Mouse (Mus musculus) hindbrain, postnatal 0 days (tissue): ENCODE measurements around the gene Ddhd1. TPM values are rescaled to one million over a fixed set of nuclear protein-coding genes. Genes with fewer than 3 reads are reported as not detected.
A peak's percentile ranks its signal among the peaks of the same experiment; 100 is the strongest.

Experiments
- ATAC-seq: fragments of 200-750 bp; cut with Nextera tagmentation; 2 replicates; pipeline ENCODE4 v1.8.0; 2017; ENCODE audit warnings: mild to moderate bottlenecking, moderate TSS enrichment, moderate library complexity
- DNase-seq: peaks from one replicate; pipeline ENCODE4 v3.0.0-alpha.2; 2015; ENCODE audit warnings: low spot score
- H3K27ac ChIP-seq: fragments of 300-500 bp; sonication (generic); 2 replicates; pipeline ENCODE4 v1.5.1; 2014; ENCODE audit warnings: mild to moderate bottlenecking
- H3K27me3 ChIP-seq: fragments of 300-500 bp; sonication (generic); 2 replicates; pipeline ENCODE4 v1.6.1; 2014; ENCODE audit warnings: low read length, mixed read lengths; ENCODE audit not compliant: insufficient read depth
- H3K36me3 ChIP-seq: fragments of 300-500 bp; sonication (generic); 2 replicates; pipeline ENCODE4 v1.6.1; 2014; ENCODE audit warnings: low read length, mixed read lengths; ENCODE audit not compliant: insufficient read depth
- H3K4me1 ChIP-seq: fragments of 300-500 bp; sonication (generic); 2 replicates; pipeline ENCODE4 v1.6.1; 2014; ENCODE audit warnings: antibody characterized with exemption, low read length, mixed read lengths; ENCODE audit not compliant: insufficient read depth
- H3K4me2 ChIP-seq: fragments of 300-500 bp; sonication (generic); 2 replicates; pipeline ENCODE4 v1.6.1; 2014; ENCODE audit warnings: low read depth, mild to moderate bottlenecking, low read length, moderate library complexity, mixed read lengths
- H3K4me3 ChIP-seq: fragments of 300-500 bp; sonication (generic); 2 replicates; pipeline ENCODE4 v1.5.1; 2014; ENCODE audit warnings: low read length
- H3K9ac ChIP-seq: fragments of 300-500 bp; sonication (generic); replicated peaks from 2 replicates; pipeline ENCODE4 v1.6.1; 2014; ENCODE audit warnings: mild to moderate bottlenecking, low read length, moderate library complexity, mixed read lengths
- H3K9me3 ChIP-seq: fragments of 300-500 bp; sonication (generic); 2 replicates; pipeline ENCODE4 v1.6.1; 2016; ENCODE audit warnings: low read length, mixed read lengths
- CTCF ChIP-seq: IDR thresholded peaks from 2 replicates; pipeline ENCODE4 v1.5.1; 2016; ENCODE audit warnings: antibody characterized with exemption, control low read depth, low read depth
- WGBS: fragments of 180-500 bp; shearing (Covaris S2); extraction: QIAGEN DNeasy Blood & Tissue Kit; methylation state at CpG from one replicate; pipeline ENCODE4 v1.1.7; 2014; 5-methylcytosine and 5-hydroxymethylcytosine counted together
- polyA plus RNA-seq: library from polyadenylated mRNA; unstranded; fragments of >200 nt; fragmentation: Nextera tagmentation; extraction: Ambion mirVana; gene quantifications from 2 replicates; pipeline ENCODE4 v1.2.1, GENCODE M21; 2015
- total RNA-seq: library from RNA; depleted of rRNA; stranded (reverse); fragments of >200 nt; gene quantifications from 2 replicates; pipeline ENCODE4 v1.2.3, GENCODE M21; 2014; rRNA removed

Ddhd1 gene
- total RNA-seq (53.0 and 64.2 TPM in 2 replicates), polyA plus RNA-seq (15.0 and 17.2 TPM in 2 replicates)

DNA sequence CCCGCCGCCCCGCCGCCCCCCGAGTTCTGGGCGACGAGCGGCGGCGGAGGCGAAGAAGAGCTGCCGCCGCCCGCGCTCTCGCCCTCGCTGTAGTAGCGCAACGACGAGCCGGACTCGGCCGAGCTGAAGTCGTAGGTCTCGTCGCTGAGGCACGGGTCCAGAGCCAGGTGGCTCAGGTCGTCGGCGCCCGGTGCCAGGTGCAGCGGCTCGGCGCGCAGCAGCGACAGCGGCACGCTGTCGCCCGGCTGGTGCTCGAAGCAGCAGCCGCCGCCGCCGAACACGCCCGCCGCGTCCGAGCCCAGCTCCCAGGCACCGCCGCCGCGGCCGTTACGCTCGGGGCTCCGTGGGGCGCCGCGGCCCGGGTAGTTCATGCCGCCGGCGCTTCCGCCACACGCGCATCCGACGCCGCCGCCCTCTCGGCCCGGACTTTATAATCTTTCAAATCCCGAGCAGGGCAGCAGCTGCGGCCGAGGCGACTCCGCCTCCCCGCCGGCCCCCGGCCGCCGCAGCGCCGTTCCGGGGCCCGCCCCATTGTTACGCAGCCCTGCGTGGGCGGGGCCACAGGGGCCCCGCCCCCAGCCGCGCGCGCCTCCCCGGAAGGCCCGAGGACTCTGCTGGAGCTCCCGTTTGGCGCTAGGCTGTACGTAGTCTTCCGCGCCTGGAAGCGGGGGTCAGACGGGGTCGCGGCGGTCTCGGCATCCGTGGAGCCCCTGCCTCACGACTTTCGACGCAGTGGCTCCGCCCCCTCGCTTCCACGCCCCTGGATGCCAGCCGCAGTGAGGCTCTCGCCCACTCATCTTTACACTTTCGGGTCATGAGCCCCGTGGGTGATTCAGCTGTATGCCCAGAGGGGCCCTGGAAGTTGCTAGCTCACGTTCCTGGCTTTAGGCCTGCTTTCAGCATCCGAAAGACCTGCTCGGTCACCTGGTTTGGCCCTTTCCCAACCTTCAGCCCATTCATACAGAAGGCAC is at the start of gene Ddhd1:
Gene Ddhd1, minus strand, starts transcription at position 503 of the 971 bp plus-strand sequence.
- peak; percentile 95 for DNase-seq
- Histone ChIP-seq H3K4me2 (peak within 1 kb of the TSS; percentile 58), H3K9ac (peak within 1 kb of the TSS; percentile 86), H3K27me3 (no peaks in the 10 kb centered on the region), H3K36me3 (no peaks in the 10 kb centered on the region), H3K27ac (peak within 1 kb of the TSS; percentile 93), H3K4me1 (peaks cover 7% of the 10 kb centered on the region), H3K4me3 (peak within 1 kb of the TSS; percentile 88), H3K9me3 (no peaks in the 10 kb centered on the region)
- peak; percentile 95 for ATAC-seq
- 0 out of 2 replicates have a peak, but pooled peaks have one; percentile 2 for TF ChIP-seq CTCF
- WGBS, result under 1% methylated on average over 77 of the region's 123 CpGs

- Histone ChIP-seq H3K9me3 (no peaks in the 10 kb centered on the region), H3K4me3 (no peak overlapping the region), H3K4me2 (no peak overlapping the region), H3K36me3 (no peaks in the 10 kb centered on the region), H3K9ac (no peak overlapping the region), H3K4me1 (no peaks in the 10 kb centered on the region), H3K27ac (no peak overlapping the region), H3K27me3 (no peaks in the 10 kb centered on the region)
- no peak for ATAC-seq
- no peak for DNase-seq
- TF ChIP-seq CTCF, result no peak
- 51% methylated on average over 3 of the region's 3 CpGs for WGBS
Observed at GRCm38 (mm10) chr14:45707176-45707910, 49.4 kb upstream of the Ddhd1 start.

DNA sequence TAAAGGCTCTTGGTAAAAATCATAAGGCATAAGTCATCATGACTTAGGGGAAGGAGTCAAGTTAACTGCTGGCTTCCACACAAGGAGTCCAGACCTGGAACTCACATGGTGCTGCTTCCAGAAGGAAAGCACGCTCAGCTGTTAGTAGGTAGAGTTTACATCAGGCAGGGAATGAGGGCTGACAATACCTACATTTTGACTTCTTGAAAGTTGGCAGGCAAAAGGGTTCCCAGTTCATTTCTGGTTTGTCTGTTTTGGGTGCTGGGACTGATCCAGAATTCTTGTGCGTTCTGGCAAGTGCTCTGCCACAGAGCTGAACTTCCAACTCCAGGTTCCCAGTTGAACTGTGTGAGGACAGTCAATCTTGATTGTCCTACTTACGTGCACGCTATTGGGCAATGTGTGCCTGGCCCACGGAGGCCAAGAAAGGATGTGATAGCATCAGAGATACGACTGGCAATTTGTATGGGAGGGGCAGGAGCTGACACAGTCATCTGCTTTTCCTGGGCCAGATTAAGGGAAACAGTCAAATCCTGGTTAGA is 42.2 kb upstream of the Ddhd1 start:
- Histone ChIP-seq H3K9me3 (no peaks in the 10 kb centered on the region), H3K36me3 (no peaks in the 10 kb centered on the region), H3K27ac (no peak overlapping the region), H3K4me2 (no peak overlapping the region), H3K4me3 (no peak overlapping the region), H3K9ac (no peak overlapping the region), H3K27me3 (no peaks in the 10 kb centered on the region), H3K4me1 (no peaks in the 10 kb centered on the region)
- no peak for TF ChIP-seq CTCF
- 79% methylated on average over 6 of the region's 6 CpGs for WGBS
- no peak for ATAC-seq
- no peak for DNase-seq

- H3K36me3 ChIP-seq, result no peaks in the 10 kb centered on the region
- TF ChIP-seq CTCF, result no peak
- H3K9me3 ChIP-seq, result no peaks in the 10 kb centered on the region
- H3K4me2 ChIP-seq, result no peak overlapping the region
- H3K27me3 ChIP-seq, result no peaks in the 10 kb centered on the region
- no peak overlapping the region for H3K9ac ChIP-seq
- ATAC-seq, result no peak
- DNase-seq, result no peak
- no peak overlapping the region for H3K4me3 ChIP-seq
- H3K27ac ChIP-seq, result no peak overlapping the region
- H3K4me1 ChIP-seq, result no peaks in the 10 kb centered on the region
- 64% methylated on average over 3 of the region's 3 CpGs for WGBS
Observed at GRCm38 (mm10) chr14:45698867-45699266, 40.9 kb upstream of the Ddhd1 start.

DNA sequence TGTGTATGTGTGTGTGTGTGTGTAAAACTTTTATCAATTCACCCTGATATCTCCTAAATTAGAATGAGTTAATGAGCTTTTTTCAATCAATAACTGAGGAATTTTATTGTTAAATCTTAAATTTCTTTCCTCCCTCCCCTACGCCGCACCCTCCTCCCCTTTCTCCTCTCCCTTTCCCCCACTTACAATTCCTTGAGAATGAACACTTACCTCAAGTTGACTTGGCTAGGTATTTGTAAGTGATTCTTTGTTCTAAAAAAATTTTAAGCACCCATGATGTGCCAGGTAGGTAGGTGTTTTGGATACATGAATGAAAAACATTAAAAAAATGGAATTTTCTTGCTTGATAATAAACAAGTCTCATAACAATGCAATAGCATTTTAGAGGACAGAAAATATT is 38.2 kb upstream of the Ddhd1 start:
- Histone ChIP-seq H3K4me1 (no peaks in the 10 kb centered on the region), H3K36me3 (no peaks in the 10 kb centered on the region), H3K9ac (no peak overlapping the region), H3K27ac (no peak overlapping the region), H3K4me2 (no peak overlapping the region), H3K9me3 (no peaks in the 10 kb centered on the region), H3K27me3 (no peaks in the 10 kb centered on the region), H3K4me3 (no peak overlapping the region)
- no peak for TF ChIP-seq CTCF
- no peak for ATAC-seq
- WGBS, result 94% methylated on average over 2 of the region's 2 CpGs
- no peak for DNase-seq

DNA sequence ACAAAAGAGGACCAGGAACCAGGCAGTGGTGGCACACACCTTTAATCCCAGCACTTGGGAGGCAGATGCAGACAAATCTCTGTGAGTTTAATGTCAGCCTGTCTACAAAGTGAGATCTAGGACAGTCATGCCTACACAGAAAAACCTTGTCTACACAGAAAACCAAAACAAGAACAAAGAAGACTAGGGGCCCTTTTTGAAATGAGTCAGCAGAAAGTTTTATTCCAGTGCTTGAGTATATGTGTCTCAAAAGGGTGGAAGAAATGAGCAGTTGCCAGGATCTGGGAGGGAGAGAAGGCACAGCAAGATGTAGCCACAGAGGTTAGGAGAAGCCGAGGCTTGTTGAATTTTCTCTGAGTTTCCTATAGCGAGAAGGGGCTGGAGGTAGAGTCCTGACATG is 35.9 kb upstream of the Ddhd1 start:
- TF ChIP-seq CTCF, result no peak
- 95% methylated on average over 2 of the region's 2 CpGs for WGBS
- DNase-seq (no peak), ATAC-seq (no peak)
- H3K27ac ChIP-seq, result no peak overlapping the region
- H3K4me1 ChIP-seq, result no peaks in the 10 kb centered on the region
- no peak overlapping the region for H3K4me3 ChIP-seq
- no peaks in the 10 kb centered on the region for H3K27me3 ChIP-seq
- H3K36me3 ChIP-seq, result no peaks in the 10 kb centered on the region
- no peak overlapping the region for H3K4me2 ChIP-seq
- no peak overlapping the region for H3K9ac ChIP-seq
- no peaks in the 10 kb centered on the region for H3K9me3 ChIP-seq
